Mouse (Mus musculus): ENCODE measurements at regions not wholly inside any gene's neighbourhood (a gene's known extent, or its start where the extent isn't known, plus 50 kb on each side); places are given as distances from the start of the nearest gene placed in this dataset.

- DNase-seq (ENCODE audit: low spot score) = peak; percentile 58
Observed at GRCm38 (mm10) chr3:43783000-43783588, 1595.1 kb upstream of the Pcdh10 start.

GRCm38 (mm10) chr3:43784170-43784569 lies 1594.0 kb upstream of the Pcdh10 start:
- peak; percentile 5 for DNase-seq (ENCODE audit: low spot score)

Data from embryo, embryonic 10.5 days (tissue).